Mouse (Mus musculus) MEL (cell line): Measurements from ENCODE around the gene Serinc3.

Source experiments
- CHD2 ChIP-seq: IDR thresholded peaks from 2 replicates; pipeline ENCODE4 v1.6.1; 2011; ENCODE audit warnings: low read length, improper control_type of control experiment
- CTCF ChIP-seq, 3 experiments: IDR thresholded peaks in 2 of 3; conservative IDR thresholded peaks in 1 of 3; 2 replicates each; pipeline ENCODE4 v1.5.1; 2011 to 2012; ENCODE audit warnings: low read length in 3 of 3, low read depth in 2 of 3, mild to moderate bottlenecking in 2 of 3, improper control_type of control experiment in 1 of 3, inconsistent platforms in 1 of 3, mixed read lengths in 1 of 3, moderate library complexity in 1 of 3; ENCODE audit not compliant: control insufficient read depth in 1 of 3, insufficient read depth in 1 of 3, poor library complexity in 1 of 3, severe bottlenecking in 1 of 3
- EP300 ChIP-seq, 2 experiments: IDR thresholded peaks; 2 replicates each; pipeline ENCODE4 v1.6.1; 2011; ENCODE audit warnings: improper control_type of control experiment in 2 of 2, low read length in 2 of 2, low read depth in 1 of 2, mild to moderate bottlenecking in 1 of 2
- MAX ChIP-seq: IDR thresholded peaks from 2 replicates; pipeline ENCODE4 v1.6.1; 2011; ENCODE audit warnings: low read length, improper control_type of control experiment
- POLR2A ChIP-seq, 2 experiments: IDR thresholded peaks; 2 replicates each; pipeline ENCODE4 v1.6.1; 2011 to 2012; ENCODE audit warnings: low read length in 2 of 2, mild to moderate bottlenecking in 2 of 2, control low read depth in 1 of 2, improper control_type of control experiment in 1 of 2, low read depth in 1 of 2, moderate library complexity in 1 of 2; ENCODE audit not compliant: control insufficient read depth in 1 of 2, insufficient read depth in 1 of 2, poor library complexity in 1 of 2
- POLR2AphosphoS2 ChIP-seq: IDR thresholded peaks from 2 replicates; pipeline ENCODE4 v1.6.1; 2011; ENCODE audit warnings: low read length, improper control_type of control experiment
- POLR2AphosphoS5 ChIP-seq: IDR thresholded peaks from 2 replicates; pipeline ENCODE4 v1.6.1; 2012; ENCODE audit warnings: low read depth, borderline replicate concordance, mild to moderate bottlenecking, inconsistent platforms, low read length, moderate library complexity, mixed read lengths
- TCF12 ChIP-seq: IDR thresholded peaks from 2 replicates; pipeline ENCODE4 v1.6.1; 2014; ENCODE audit warnings: low read depth, mild to moderate bottlenecking, inconsistent platforms, low read length, improper control_type of control experiment, moderate library complexity
- USF1 ChIP-seq: IDR thresholded peaks from 2 replicates; pipeline ENCODE4 v1.6.1; 2014; ENCODE audit warnings: low read depth, mild to moderate bottlenecking, inconsistent platforms, low read length, improper control_type of control experiment, moderate library complexity
- ZC3H11A ChIP-seq: IDR thresholded peaks from 2 replicates; pipeline ENCODE4 v1.6.1; 2012; ENCODE audit warnings: low read depth, mild to moderate bottlenecking, inconsistent platforms, low read length, improper control_type of control experiment
- ZKSCAN1 ChIP-seq: IDR thresholded peaks from 2 replicates; pipeline ENCODE4 v1.6.1; 2012; ENCODE audit warnings: low read depth, mild to moderate bottlenecking, inconsistent platforms, low read length, improper control_type of control experiment, moderate library complexity
- ZNF384 ChIP-seq: IDR thresholded peaks from 2 replicates; pipeline ENCODE4 v1.6.1; 2012; ENCODE audit warnings: low read depth, mild to moderate bottlenecking, inconsistent platforms, low read length, improper control_type of control experiment

GRCm38 (mm10) chr2:163674397-163674796, 29.5 kb upstream of the Serinc3 start:
- TF ChIP-seq POLR2A (IDR thresholded peaks at IDR 0.05; ENCODE audit: control insufficient read depth in 1 of 2, insufficient read depth in 1 of 2, low read depth in 1 of 2, low read length in 2 of 2, poor library complexity in 1 of 2) (no peak), POLR2AphosphoS2 (no peak), ZNF384 (no peak), ZKSCAN1 (no peak), POLR2AphosphoS5 (no peak), TCF12 (no peak), CTCF (IDR thresholded peaks at IDR 0.05 in 2 of 3, conservative IDR thresholded peaks at IDR 0.05 in 1 of 3; ENCODE audit: control insufficient read depth in 1 of 3, insufficient read depth in 1 of 3, low read depth in 2 of 3, low read length in 3 of 3, poor library complexity in 1 of 3, severe bottlenecking in 1 of 3) (no peak), CHD2 (no peak), EP300 (IDR thresholded peaks at IDR 0.05; ENCODE audit: low read depth in 1 of 2, low read length in 2 of 2) (no peak), ZC3H11A (no peak), MAX (no peak), USF1 (no peak)
